Mouse (Mus musculus) erythroblast, embryonic 14.5 days (primary cell): ENCODE data around the gene Mpnd.

ENCODE experiments used
- GATA1 ChIP-seq: IDR thresholded peaks from 2 replicates; pipeline ENCODE4 v1.6.1; 2012; ENCODE audit warnings: low read length, inconsistent platforms, mixed read lengths
- TAL1 ChIP-seq: IDR thresholded peaks from 3 replicates; pipeline ENCODE4 v1.6.1; 2012; ENCODE audit warnings: low read length, inconsistent platforms, mixed read lengths

GRCm38 (mm10) chr17:56003000-56003399 is 2.5 kb upstream of the Mpnd start:
- TF ChIP-seq TAL1 = no peak
- no peak for TF ChIP-seq GATA1
